Mouse (Mus musculus) MEL (cell line): ENCODE data around the gene Gigyf1. TPM values are rescaled to one million over a fixed set of nuclear protein-coding genes. Genes with fewer than 3 reads are reported as not detected.

Experiments
- DNase-seq: peaks from one replicate; pipeline ENCODE4 v3.0.0; 2011; ENCODE audit warnings: low read depth, low spot score
- H3K27ac ChIP-seq: 2 replicates; pipeline ENCODE4 v1.5.1; 2012; ENCODE audit warnings: low read depth, mild to moderate bottlenecking, control low read depth, low read length, moderate library complexity; ENCODE audit not compliant: control insufficient read depth
- H3K27me3 ChIP-seq, 2 experiments: fragments of 150-350 bp in 1 of 2; sonication (generic) in 1 of 2; 2 replicates each; pipeline ENCODE4 v1.6.1; 2012; ENCODE audit warnings: low read length in 2 of 2, mild to moderate bottlenecking in 2 of 2, improper control_type of control experiment in 1 of 2, moderate library complexity in 1 of 2; ENCODE audit not compliant: insufficient read depth in 2 of 2, control insufficient read depth in 1 of 2
- H3K36me3 ChIP-seq, 2 experiments: 2 replicates each; pipeline ENCODE4 v1.6.1; 2012 to 2014; ENCODE audit warnings: low read length in 2 of 2, improper control_type of control experiment in 1 of 2, inconsistent platforms in 1 of 2, mild to moderate bottlenecking in 1 of 2; ENCODE audit not compliant: insufficient read depth in 2 of 2, control insufficient read depth in 1 of 2
- H3K4me1 ChIP-seq, 2 experiments: fragments of 150-350 bp in 1 of 2; sonication (generic) in 1 of 2; 2 replicates each; pipeline ENCODE4 v1.6.1; 2012; ENCODE audit warnings: low read length in 2 of 2, improper control_type of control experiment in 1 of 2, mild to moderate bottlenecking in 1 of 2; ENCODE audit not compliant: insufficient read depth in 2 of 2, control insufficient read depth in 1 of 2
- H3K4me3 ChIP-seq, 2 experiments: fragments of 150-350 bp in 1 of 2; sonication (generic) in 1 of 2; 2 replicates each; pipeline ENCODE4 v1.5.1; 2012; ENCODE audit warnings: low read depth in 2 of 2, low read length in 2 of 2, mild to moderate bottlenecking in 2 of 2, moderate library complexity in 2 of 2, control low read depth in 1 of 2, improper control_type of control experiment in 1 of 2; ENCODE audit not compliant: control insufficient read depth in 1 of 2, insufficient read depth in 1 of 2
- H3K79me2 ChIP-seq: 2 replicates; pipeline ENCODE4 v1.6.1; 2012; ENCODE audit warnings: mild to moderate bottlenecking, low read length, moderate library complexity; ENCODE audit not compliant: control insufficient read depth, poor library complexity, insufficient read depth
- H3K9ac ChIP-seq: 2 replicates; pipeline ENCODE4 v1.6.1; 2012; ENCODE audit warnings: low read depth, mild to moderate bottlenecking, control low read depth, low read length, moderate library complexity; ENCODE audit not compliant: control insufficient read depth, poor library complexity, severe bottlenecking
- H3K9me3 ChIP-seq: fragments of 150-350 bp; sonication (generic); replicated peaks from 2 replicates; pipeline ENCODE4 v1.6.1; 2012; ENCODE audit warnings: mild to moderate bottlenecking, low read length, improper control_type of control experiment, moderate library complexity; ENCODE audit not compliant: insufficient read depth
- BHLHE40 ChIP-seq: IDR thresholded peaks from 2 replicates; pipeline ENCODE4 v1.6.1; 2012; ENCODE audit warnings: low read depth, mild to moderate bottlenecking, inconsistent platforms, low read length, improper control_type of control experiment, borderline replicate concordance
- CHD2 ChIP-seq: IDR thresholded peaks from 2 replicates; pipeline ENCODE4 v1.6.1; 2011; ENCODE audit warnings: low read length, improper control_type of control experiment
- GATA1 ChIP-seq: IDR thresholded peaks from 2 replicates; pipeline ENCODE4 v1.6.1; 2011; ENCODE audit warnings: low read depth, low read length, improper control_type of control experiment
- HCFC1 ChIP-seq: IDR thresholded peaks from 2 replicates; pipeline ENCODE4 v1.6.1; 2012; ENCODE audit warnings: low read depth, mild to moderate bottlenecking, inconsistent platforms, low read length, improper control_type of control experiment, moderate library complexity
- MAX ChIP-seq: IDR thresholded peaks from 2 replicates; pipeline ENCODE4 v1.6.1; 2011; ENCODE audit warnings: low read length, improper control_type of control experiment
- MYB ChIP-seq: IDR thresholded peaks from 2 replicates; pipeline ENCODE4 v1.6.1; 2011; ENCODE audit warnings: mild to moderate bottlenecking, low read depth, low read length, improper control_type of control experiment
- NELFE ChIP-seq: IDR thresholded peaks from 2 replicates; pipeline ENCODE4 v1.6.1; 2011; ENCODE audit warnings: low read depth, low read length, improper control_type of control experiment
- NRF1 ChIP-seq: IDR thresholded peaks from 2 replicates; pipeline ENCODE4 v1.6.1; 2014; ENCODE audit warnings: low read depth, mild to moderate bottlenecking, inconsistent platforms, low read length, improper control_type of control experiment, moderate library complexity; ENCODE audit not compliant: poor library complexity, insufficient read depth, severe bottlenecking
- RAD21 ChIP-seq: IDR thresholded peaks from 2 replicates; pipeline ENCODE4 v1.6.1; 2011; ENCODE audit warnings: mild to moderate bottlenecking, low read depth, low read length, improper control_type of control experiment
- SIN3A ChIP-seq: IDR thresholded peaks from 2 replicates; pipeline ENCODE4 v1.6.1; 2012; ENCODE audit warnings: low read length, improper control_type of control experiment, inconsistent platforms
- SMC3 ChIP-seq: IDR thresholded peaks from 2 replicates; pipeline ENCODE4 v1.6.1; 2011; ENCODE audit warnings: low read depth, low read length, improper control_type of control experiment
- TCF12 ChIP-seq: IDR thresholded peaks from 2 replicates; pipeline ENCODE4 v1.6.1; 2014; ENCODE audit warnings: low read depth, mild to moderate bottlenecking, inconsistent platforms, low read length, improper control_type of control experiment, moderate library complexity
- USF1 ChIP-seq: IDR thresholded peaks from 2 replicates; pipeline ENCODE4 v1.6.1; 2014; ENCODE audit warnings: low read depth, mild to moderate bottlenecking, inconsistent platforms, low read length, improper control_type of control experiment, moderate library complexity
- ZC3H11A ChIP-seq: IDR thresholded peaks from 2 replicates; pipeline ENCODE4 v1.6.1; 2012; ENCODE audit warnings: low read depth, mild to moderate bottlenecking, inconsistent platforms, low read length, improper control_type of control experiment
- polyA plus RNA-seq, 2 experiments: library from polyadenylated mRNA; stranded (reverse) in 1 of 2; unstranded in 1 of 2; fragments of >175 nt in 1 of 2; fragments of >200 nt in 1 of 2; gene quantifications; 2 replicates each; pipeline versions ENCODE4 v1.2.1 to v1.2.4; 2012; ENCODE audit warnings: low replicate concordance in 2 of 2, low read depth in 1 of 2; ENCODE audit not compliant: insufficient read length in 2 of 2, insufficient read depth in 1 of 2, missing spikeins in 1 of 2
- total RNA-seq: library from RNA; depleted of rRNA; stranded (reverse); fragments of 300-350 nt; gene quantifications from 2 replicates; pipeline ENCODE4 v1.2.3, GENCODE M21; 2012

The Gigyf1 gene
- total and polyA plus RNA-seq, 3 experiments, result 5.1 to 24.6 TPM; not detected in 1

DNA sequence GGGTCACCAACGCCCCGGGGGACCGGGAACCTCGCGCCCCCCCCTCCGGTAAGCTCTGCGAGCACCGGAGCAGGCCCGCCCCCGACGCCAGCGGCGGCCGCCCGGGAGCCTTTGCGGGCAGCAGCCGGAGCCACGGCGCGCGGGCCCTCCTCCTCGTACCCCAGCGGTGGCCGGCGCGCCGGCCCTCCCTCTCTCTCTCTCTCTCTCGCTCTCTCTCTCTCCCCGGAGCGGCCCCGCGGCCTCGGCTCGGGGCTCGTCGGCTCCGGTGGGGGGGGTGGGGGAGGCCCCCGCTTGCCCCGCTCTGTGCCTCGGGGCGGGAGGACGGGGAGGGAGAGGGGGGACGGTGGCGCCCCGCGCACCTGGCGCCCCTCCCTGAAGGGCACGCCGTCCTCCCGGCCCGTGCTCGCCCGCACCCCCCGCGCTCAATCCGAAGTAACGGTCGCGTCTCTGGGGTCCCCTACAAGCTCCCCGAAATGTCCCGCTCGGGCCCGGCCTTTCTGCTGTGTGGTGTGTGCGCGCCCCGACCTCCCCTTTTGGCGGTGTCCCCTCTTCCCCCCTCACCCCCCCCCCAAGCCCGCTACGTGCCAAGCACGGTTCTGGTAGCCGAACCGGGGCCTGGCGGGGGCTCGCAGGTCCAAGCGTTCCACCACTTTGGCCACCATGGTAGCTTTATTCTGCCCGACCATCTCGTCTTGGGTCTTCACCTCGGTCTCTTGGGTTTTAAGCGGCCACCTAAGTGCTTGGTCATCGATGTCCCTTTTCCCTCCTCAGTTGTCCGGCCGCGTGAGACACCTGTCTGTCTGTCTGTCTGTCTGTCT is 7.6 kb upstream of the Gigyf1 start:
- peak overlapping the region; percentile 67 to 88 for H3K4me3 ChIP-seq
- peak overlapping the region; percentile 26; the same call in 1 of the 2 replicates for H3K27ac ChIP-seq
- DNase-seq, result peak; percentile 35
- H3K27me3 ChIP-seq, result no peaks in the 10 kb centered on the region
- peaks cover 4 to 19% of the 10 kb centered on the region in 2 experiments for H3K4me1 ChIP-seq
- TF ChIP-seq SIN3A (0 out of 2 replicates have a peak, but pooled peaks have one; percentile 17), USF1 (0 out of 2 replicates have a peak, but pooled peaks have one; percentile 36), HCFC1 (0 out of 2 replicates have a peak, but pooled peaks have one; percentile 30), MYB (no peak), NELFE (0 out of 2 replicates have a peak, but pooled peaks have one; percentile 15)
- H3K79me2 ChIP-seq, result peaks cover 44% of the 10 kb centered on the region
- H3K36me3 ChIP-seq, result peaks cover 0 to 17% of the 10 kb centered on the region in 2 experiments; a peak in 2 of 4 replicates
- H3K9me3 ChIP-seq, result no peaks in the 10 kb centered on the region
- peak overlapping the region; percentile 96 for H3K9ac ChIP-seq

DNA sequence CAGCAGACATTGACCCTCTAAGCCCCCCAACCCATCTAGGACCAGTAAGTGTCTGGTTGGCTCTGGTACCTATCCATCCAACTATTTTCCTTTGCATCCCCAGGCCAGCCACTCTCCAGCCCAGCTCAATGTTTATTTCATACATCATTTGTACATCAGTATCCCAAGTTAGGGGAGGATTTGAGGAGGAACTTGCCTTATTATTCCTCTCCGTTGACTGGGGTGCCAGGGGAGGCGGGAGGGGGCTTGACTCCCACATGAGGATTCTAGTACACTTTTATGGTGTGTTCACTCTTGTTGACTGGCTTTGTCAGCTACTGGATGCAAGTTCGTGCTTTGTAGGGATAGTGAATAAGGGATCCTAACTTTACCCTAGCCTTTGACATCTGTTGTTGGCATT is 6.6 kb upstream of the Gigyf1 start:
- no peak for DNase-seq
- H3K4me3 ChIP-seq, result peak overlapping the region; percentile 67 to 88
- TF ChIP-seq SMC3, result no peak
- no peak for TF ChIP-seq TCF12
- TF ChIP-seq GATA1, result no peak
- no peak for TF ChIP-seq RAD21
- no peak for TF ChIP-seq SIN3A
- TF ChIP-seq ZC3H11A, result no peak
- no peak for TF ChIP-seq NRF1
- no peak for TF ChIP-seq BHLHE40
- no peak for TF ChIP-seq MYB
- no peak for TF ChIP-seq MAX
- no peak for TF ChIP-seq CHD2
- no peaks in the 10 kb centered on the region for H3K9me3 ChIP-seq
- peak overlapping the region; percentile 96 for H3K9ac ChIP-seq
- no peak overlapping the region for H3K27ac ChIP-seq
- peaks cover 0 to 16% of the 10 kb centered on the region in 2 experiments; a peak in 2 of 4 replicates for H3K36me3 ChIP-seq
- H3K27me3 ChIP-seq, result no peaks in the 10 kb centered on the region
- H3K4me1 ChIP-seq, result peaks cover 4 to 19% of the 10 kb centered on the region in 2 experiments
- peaks cover 48% of the 10 kb centered on the region for H3K79me2 ChIP-seq
